Mouse (Mus musculus): ENCODE measurements around the gene Lypla2. TPM values are rescaled to one million over a fixed set of nuclear protein-coding genes. Genes with fewer than 3 reads are reported as not detected.
A peak's percentile ranks its signal among the peaks of the same experiment; 100 is the strongest.

Gene Lypla2
- total RNA-seq (2012; rRNA removed) (54.0 and 54.9 TPM in 2 replicates), total RNA-seq (2014; rRNA removed) (55.9 and 57.2 TPM in 2 replicates), polyA plus RNA-seq (2012; ENCODE audit: insufficient read length, low read depth) (91.8 and 96.5 TPM in 2 replicates)

DNA sequence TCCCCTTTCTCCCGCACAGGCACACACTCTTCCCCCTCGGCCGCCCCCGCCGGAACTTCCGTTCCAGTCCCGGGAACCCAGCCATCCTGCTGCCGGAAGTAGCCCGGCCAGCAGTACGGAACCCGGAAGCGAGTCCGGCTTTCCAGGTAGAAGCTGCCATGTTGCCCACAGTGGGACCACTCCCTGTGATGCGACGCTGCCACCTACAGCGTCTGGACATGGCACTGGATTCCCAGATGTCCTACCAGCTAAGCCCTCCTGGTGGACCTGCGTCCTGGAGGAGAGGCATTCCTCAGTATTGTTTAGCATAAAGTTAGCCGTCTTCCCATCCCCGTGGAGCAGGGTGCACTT is at the start of gene Lypla2:
Lypla2 (minus strand) TSS at position 71 of the 351 bp plus-strand sequence.
- Histone ChIP-seq H3K4me2 (ENCODE audit: insufficient read depth, low read depth, poor library complexity, severe bottlenecking) (peak within 1 kb of the TSS; percentile 40), H3K4me3 (replicated peaks in 1 of 3; ENCODE audit: low read depth in 2 of 3, low read length in 2 of 3, poor library complexity in 1 of 3) (peak within 1 kb of the TSS; percentile 79 to 90 (median 89)), H3K4me1 (ENCODE audit: control insufficient read depth in 1 of 2, insufficient read depth in 2 of 2) (peaks cover 5 to 25% of the 10 kb centered on the region in 2 experiments), H3K27ac (ENCODE audit: insufficient read depth, low read depth) (peak within 1 kb of the TSS; percentile 48), H3K9ac (ENCODE audit: insufficient read depth, low read depth) (peak within 1 kb of the TSS; percentile 73), H3K9me3 (replicated peaks; ENCODE audit: low read length) (no peaks in the 10 kb centered on the region), H3K27me3 (replicated peaks) (no peaks in the 10 kb centered on the region), H3K36me3 (replicated peaks in 1 of 2; ENCODE audit: control insufficient read depth in 1 of 2, insufficient read depth in 1 of 2, low read length in 1 of 2) (peaks cover 52 to 69% of the 10 kb centered on the region in 2 experiments), H3K79me2 (replicated peaks; ENCODE audit: control insufficient read depth, extremely low read depth, insufficient read depth, poor library complexity, severe bottlenecking) (peaks cover 17% of the 10 kb centered on the region)
- DNase-seq (ENCODE audit: extremely low read depth): peak; percentile 76
- in situ Hi-C loops (cut with MboI; ENCODE audit: low pct_ligation_motif_present, low pct_unique_long_range_greater_than_20kb, low sequenced_read_pairs): no loop called here
- dilution Hi-C loops (cut with MboI; ENCODE audit: extremely low pct_ligation_motif_present, extremely low pct_unique_long_range_greater_than_20kb, low sequenced_read_pairs): no loop called here
- no peak for TF ChIP-seq EP300 (IDR thresholded peaks at IDR 0.05; ENCODE audit: low read length)
- TF ChIP-seq TCF12 (IDR thresholded peaks at IDR 0.05; ENCODE audit: low read depth, low read length): peak; percentile 65; the same call in 1 of the 2 replicates
- no peak; the same call in 1 of the 2 replicates for TF ChIP-seq GABPA (IDR thresholded peaks at IDR 0.05; ENCODE audit: insufficient replicate concordance, low read depth, low read length)
- TF ChIP-seq ZMIZ1 (IDR thresholded peaks at IDR 0.05; ENCODE audit: low read depth, low read length): peak; percentile 76; the same call in 1 of the 2 replicates
- TF ChIP-seq MAX (IDR thresholded peaks at IDR 0.05; ENCODE audit: low read length): peak; percentile 32; the same call in 1 of the 2 replicates
- TF ChIP-seq JUND (conservative IDR thresholded peaks at IDR 0.05; ENCODE audit: low read depth, low read length): no peak
- peak; percentile 86 for TF ChIP-seq HCFC1 (IDR thresholded peaks at IDR 0.05; ENCODE audit: low read depth, low read length)
- TF ChIP-seq CHD2 (IDR thresholded peaks at IDR 0.05; ENCODE audit: low read length): no peak
- peak; percentile 80 for TF ChIP-seq POLR2A (IDR thresholded peaks at IDR 0.05; ENCODE audit: low read depth, low read length)
- TF ChIP-seq TBP (conservative IDR thresholded peaks at IDR 0.05; ENCODE audit: low read depth, low read length): 0 out of 2 replicates have a peak, but pooled peaks have one; percentile 51
- peak; percentile 68 for TF ChIP-seq NELFE (IDR thresholded peaks at IDR 0.05; ENCODE audit: low read depth, low read length)
- no peak for TF ChIP-seq USF1 (IDR thresholded peaks at IDR 0.05; ENCODE audit: low read depth, low read length)
- TF ChIP-seq ELF1 (IDR thresholded peaks at IDR 0.05; ENCODE audit: low read depth, low read length): peak; percentile 99
- TF ChIP-seq SIN3A (IDR thresholded peaks at IDR 0.05; ENCODE audit: low read length): peak; percentile 92
- TF ChIP-seq MAZ (IDR thresholded peaks at IDR 0.05; ENCODE audit: low read depth, low read length): peak; percentile 43; the same call in 1 of the 2 replicates
- TF ChIP-seq MYC (IDR thresholded peaks at IDR 0.05; ENCODE audit: low read depth, low read length): no peak
- TF ChIP-seq MEF2A (IDR thresholded peaks at IDR 0.05; ENCODE audit: borderline replicate concordance, low read depth, low read length): 0 out of 2 replicates have a peak, but pooled peaks have one; percentile 28
- peak; percentile 77 for TF ChIP-seq MXI1 (IDR thresholded peaks at IDR 0.05; ENCODE audit: low read depth, low read length)
- TF ChIP-seq POLR2AphosphoS2 (IDR thresholded peaks at IDR 0.05; ENCODE audit: low read depth, low read length): peak; percentile 55; the same call in 1 of the 2 replicates
- TF ChIP-seq ZKSCAN1 (IDR thresholded peaks at IDR 0.05; ENCODE audit: borderline replicate concordance, low read depth, low read length): peak; percentile 83
- TF ChIP-seq UBTF (IDR thresholded peaks at IDR 0.05; ENCODE audit: low read depth, low read length): 0 out of 2 replicates have a peak, but pooled peaks have one; percentile 53
- TF ChIP-seq KAT2A (IDR thresholded peaks at IDR 0.05; ENCODE audit: insufficient replicate concordance, low read length): 0 out of 2 replicates have a peak, but pooled peaks have one; percentile 60
